Mouse (Mus musculus) myocyte (in vitro differentiated cells): ENCODE results near the gene Actr8.

Experiments
- CEBPB ChIP-seq: IDR thresholded peaks from 2 replicates; pipeline ENCODE4 v1.6.1; 2011; ENCODE audit warnings: mild to moderate bottlenecking, moderate library complexity; ENCODE audit not compliant: poor library complexity, insufficient read depth, severe bottlenecking
- E2F4 ChIP-seq: IDR thresholded peaks from one replicate; pipeline ENCODE4 v1.6.1; 2011; ENCODE audit warnings: mild to moderate bottlenecking, control low read depth, moderate library complexity; ENCODE audit not compliant: insufficient read depth
- MAX ChIP-seq: IDR thresholded peaks from one replicate; pipeline ENCODE4 v1.6.1; 2011; ENCODE audit warnings: low read depth, mild to moderate bottlenecking, control low read depth
- MYOD1 ChIP-seq, 3 experiments: IDR thresholded peaks; one replicate each; pipeline ENCODE4 v1.6.1; 2011; ENCODE audit warnings: control low read depth in 2 of 3, low read depth in 2 of 3, mild to moderate bottlenecking in 2 of 3, moderate library complexity in 1 of 3; ENCODE audit not compliant: insufficient read length in 2 of 3, control insufficient read depth in 1 of 3
- MYOG ChIP-seq, 3 experiments: IDR thresholded peaks; one replicate each; pipeline ENCODE4 v1.6.1; 2011; ENCODE audit warnings: control low read depth in 2 of 3, low read depth in 2 of 3, mild to moderate bottlenecking in 2 of 3; ENCODE audit not compliant: insufficient read length in 2 of 3, control insufficient read depth in 1 of 3, insufficient read depth in 1 of 3
- POLR2A ChIP-seq: IDR thresholded peaks from one replicate; pipeline ENCODE4 v1.6.1; 2011; ENCODE audit warnings: low read depth, mild to moderate bottlenecking, control low read depth, moderate library complexity; ENCODE audit not compliant: insufficient read length
- POLR2AphosphoS2 ChIP-seq: IDR thresholded peaks from one replicate; pipeline ENCODE4 v1.6.1; 2011; ENCODE audit warnings: low read depth, control low read depth; ENCODE audit not compliant: insufficient read length
- REST ChIP-seq: IDR thresholded peaks from one replicate; pipeline ENCODE4 v1.6.1; 2011; ENCODE audit warnings: mild to moderate bottlenecking, control low read depth, moderate library complexity; ENCODE audit not compliant: insufficient read depth, insufficient read length
- SRF ChIP-seq: IDR thresholded peaks from one replicate; pipeline ENCODE4 v1.6.1; 2011; ENCODE audit warnings: low read depth; ENCODE audit not compliant: control insufficient read depth, insufficient read length
- TCF12 ChIP-seq: IDR thresholded peaks from one replicate; pipeline ENCODE4 v1.6.1; 2011; ENCODE audit warnings: mild to moderate bottlenecking, control low read depth; ENCODE audit not compliant: poor library complexity, insufficient read depth, severe bottlenecking
- TCF3 ChIP-seq: IDR thresholded peaks from one replicate; pipeline ENCODE4 v1.6.1; 2011; ENCODE audit warnings: low read depth, control low read depth; ENCODE audit not compliant: insufficient read length
- USF1 ChIP-seq: IDR thresholded peaks from one replicate; pipeline ENCODE4 v1.6.1; 2011; ENCODE audit warnings: low read depth, mild to moderate bottlenecking, control low read depth, moderate library complexity

DNA sequence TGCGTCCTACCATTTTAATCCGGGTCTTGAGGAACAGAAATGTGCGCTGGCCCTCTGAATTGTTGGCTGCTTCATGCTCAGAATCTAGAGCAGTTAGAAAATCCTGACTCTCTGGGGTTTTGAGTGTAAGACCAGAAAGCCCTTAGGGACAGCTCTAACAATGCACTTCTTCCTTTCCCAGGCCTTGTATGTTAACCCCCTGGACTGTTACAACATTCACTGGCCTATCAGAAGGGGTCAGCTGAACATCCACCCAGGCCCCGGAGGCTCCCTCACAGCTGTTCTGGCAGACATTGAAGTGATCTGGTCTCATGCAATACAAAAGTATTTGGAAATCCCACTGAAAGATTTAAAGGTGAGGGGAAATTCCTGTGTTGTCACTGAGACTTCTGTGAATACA, 8.0 kb downstream of the Actr8 start:
- TF ChIP-seq POLR2A (no peak), TCF3 (no peak), REST (no peak), E2F4 (no peak), MYOG (IDR thresholded peaks at IDR 0.05; ENCODE audit: control insufficient read depth in 1 of 3, insufficient read depth in 1 of 3, insufficient read length in 2 of 3, low read depth in 2 of 3) (no peak), POLR2AphosphoS2 (no peak), SRF (no peak), MAX (no peak), USF1 (no peak), MYOD1 (IDR thresholded peaks at IDR 0.05; ENCODE audit: control insufficient read depth in 1 of 3, insufficient read length in 2 of 3, low read depth in 2 of 3) (no peak), TCF12 (no peak), CEBPB (no peak)
